Comparison of ENCODE assay signal across 8 mouse cellular contexts in the genomic region with DNA sequence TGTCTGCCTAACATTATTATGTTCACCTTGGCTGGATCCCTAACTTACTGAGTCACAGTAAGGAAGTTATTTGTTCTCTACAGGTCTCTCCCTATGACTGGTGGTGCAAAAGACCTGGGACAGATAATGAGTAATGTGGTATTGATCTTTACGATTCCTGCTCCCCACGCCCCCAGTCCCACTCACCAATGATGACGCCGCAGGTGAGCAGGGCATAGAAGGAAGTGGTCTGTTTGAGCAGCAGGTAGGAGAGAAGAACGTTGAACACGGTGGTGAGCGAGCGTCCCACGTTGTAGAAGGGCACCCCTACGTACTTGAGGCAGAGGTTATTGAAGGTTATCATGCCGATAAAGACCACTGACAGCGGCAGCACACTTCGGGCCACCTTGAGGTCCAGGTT. TPM values are rescaled to one million over a fixed set of nuclear protein-coding genes. Genes with fewer than 3 reads are reported as not detected.
DNase-seq lines count a peak whose midpoint lies in the region; ATAC-seq and TF ChIP-seq lines count a peak whose summit lies in the region.
"Had no signal": no experiment of that assay in that cellular context is flagged by ENCODE, and none has a peak within 500 bp of the region (broad histone marks: within the 10 kb centered on the region; RNA-seq: fewer than 3 reads in every experiment).

No protein-coding gene starts in this region.

- H3K27ac ChIP-seq in neural tube, embryonic 11.5 days (ENCODE audit: low read depth, low read length), result no peak overlapping the region
- no peak overlapping the region for H3K27ac ChIP-seq in forebrain, embryonic 12.5 days
- H3K27ac ChIP-seq in limb, embryonic 15.5 days, result no peak overlapping the region
- peak overlapping the region; percentile 81; the same call in 1 of the 2 replicates for H3K27ac ChIP-seq in stomach, postnatal 0 days (replicated peaks)

- H3K27me3 ChIP-seq in neural tube, embryonic 11.5 days (ENCODE audit: control insufficient read depth, insufficient read depth, low read length), result peaks cover 10% of the 10 kb centered on the region
- peaks cover 30% of the 10 kb centered on the region for H3K27me3 ChIP-seq in forebrain, embryonic 12.5 days
- peaks cover 23% of the 10 kb centered on the region for H3K27me3 ChIP-seq in limb, embryonic 15.5 days
- H3K27me3 ChIP-seq in stomach, postnatal 0 days (ENCODE audit: control insufficient read depth, insufficient read depth, low read length), result no peaks in the 10 kb centered on the region; the same call in 1 of the 2 replicates

- H3K4me2 ChIP-seq in neural tube, embryonic 11.5 days (ENCODE audit: low read depth), result peak overlapping the region; percentile 93
- peak overlapping the region; percentile 74 for H3K4me2 ChIP-seq in forebrain, embryonic 12.5 days
- H3K4me2 ChIP-seq in limb, embryonic 15.5 days, result peak overlapping the region; percentile 94
- peak overlapping the region; percentile 87 for H3K4me2 ChIP-seq in stomach, postnatal 0 days (replicated peaks; ENCODE audit: low read depth)

- peak overlapping the region; percentile 80 for H3K4me3 ChIP-seq in neural tube, embryonic 11.5 days (ENCODE audit: low read depth, low read length)
- H3K4me3 ChIP-seq in forebrain, embryonic 12.5 days (replicated peaks), result peak overlapping the region; percentile 75
- peak overlapping the region; percentile 82 for H3K4me3 ChIP-seq in limb, embryonic 15.5 days
- H3K4me3 ChIP-seq in stomach, postnatal 0 days (ENCODE audit: low read depth, low read length), result peak overlapping the region; percentile 79

- no peaks in the 10 kb centered on the region for H3K9me3 ChIP-seq in neural tube, embryonic 11.5 days (ENCODE audit: control insufficient read depth, low read length)
- H3K9me3 ChIP-seq in forebrain, embryonic 12.5 days, result no peaks in the 10 kb centered on the region
- no peaks in the 10 kb centered on the region for H3K9me3 ChIP-seq in limb, embryonic 15.5 days
- no peaks in the 10 kb centered on the region for H3K9me3 ChIP-seq in stomach, postnatal 0 days (ENCODE audit: control insufficient read depth, low read length)

- no peak for ATAC-seq in neural tube, embryonic 11.5 days (ENCODE audit: insufficient read depth, low FRiP score, low TSS enrichment)
- no peak for ATAC-seq in forebrain, embryonic 12.5 days (ENCODE audit: low FRiP score)
- ATAC-seq in limb, embryonic 15.5 days (ENCODE audit: insufficient number of reproducible peaks, low FRiP score, low TSS enrichment, low read depth), result no peak
- ATAC-seq in stomach, postnatal 0 days (ENCODE audit: low FRiP score, low TSS enrichment), result peak; percentile 49

- WGBS in neural tube, embryonic 11.5 days, result 67% methylated on average over 13 of the region's 13 CpGs
- 74% methylated on average over 13 of the region's 13 CpGs for WGBS in forebrain, embryonic 12.5 days
- WGBS in limb, embryonic 15.5 days, result 63% methylated on average over 13 of the region's 13 CpGs
- 45% methylated on average over 13 of the region's 13 CpGs for WGBS in stomach, postnatal 0 days

- H3K36me3 ChIP-seq in neural tube, embryonic 11.5 days (ENCODE audit: control insufficient read depth, insufficient read depth, low read length), result no peaks in the 10 kb centered on the region
- peaks cover 11% of the 10 kb centered on the region for H3K36me3 ChIP-seq in forebrain, embryonic 12.5 days (replicated peaks)
- H3K36me3 ChIP-seq in limb, embryonic 15.5 days, result peaks cover 17% of the 10 kb centered on the region
- H3K36me3 ChIP-seq in stomach, postnatal 0 days (ENCODE audit: control insufficient read depth, insufficient read depth, low read length), result 0 out of 2 replicates have a peak, but pooled peaks cover 4% of the 10 kb centered on the region

- H3K4me1 ChIP-seq in neural tube, embryonic 11.5 days (ENCODE audit: control insufficient read depth, insufficient read depth, low read length), result peaks cover 13% of the 10 kb centered on the region
- H3K4me1 ChIP-seq in forebrain, embryonic 12.5 days, result peaks cover 42% of the 10 kb centered on the region
- H3K4me1 ChIP-seq in limb, embryonic 15.5 days, result peaks cover 42% of the 10 kb centered on the region
- peaks cover 14% of the 10 kb centered on the region; the same call in 1 of the 2 replicates for H3K4me1 ChIP-seq in stomach, postnatal 0 days (replicated peaks; ENCODE audit: control insufficient read depth, insufficient read depth)

- DNase-seq in neural tube, embryonic 11.5 days (ENCODE audit: low spot score), result no peak
- no peak for DNase-seq in neural tube, embryonic 10.5 days (ENCODE audit: extremely low spot score, low spot score)
- DNase-seq in stomach, postnatal 0 days (ENCODE audit: low spot score), result peak; percentile 43
- no peak for DNase-seq in ovary, postnatal 14 days (ENCODE audit: low spot score)
- DNase-seq in layer of hippocampus, adult 11-12 months (ENCODE audit: low spot score), result no peak
- DNase-seq: cerebellum, adult 8-10 months had no signal

- H3K9ac ChIP-seq in neural tube, embryonic 11.5 days (ENCODE audit: low read length), result 0 out of 2 replicates have a peak overlapping the region, but pooled peaks have one; percentile 73
- peak overlapping the region; percentile 61 for H3K9ac ChIP-seq in forebrain, embryonic 12.5 days
- H3K9ac ChIP-seq in limb, embryonic 15.5 days, result peak overlapping the region; percentile 61; the same call in 1 of the 2 replicates
- peak overlapping the region; percentile 79 for H3K9ac ChIP-seq in stomach, postnatal 0 days (ENCODE audit: low read length)

- no peak for TF ChIP-seq CTCF in stomach, postnatal 0 days (IDR thresholded peaks at IDR 0.05; ENCODE audit: low read depth)

- TF ChIP-seq EP300 in stomach, postnatal 0 days (optimal IDR thresholded peaks at IDR 0.05), result no peak

RNA-seq across cellular contexts. Expression of a gene that starts 1.9 kb away (rescaled TPM):
- polyA plus RNA-seq in neural tube, embryonic 11.5 days (2014; fragmentation: Nextera tagmentation; extraction: Ambion mirVana), result 12.7 TPM in 2 replicates
- polyA plus RNA-seq in forebrain, embryonic 12.5 days (2016; fragmentation: Nextera tagmentation; extraction: Ambion mirVana), result 9.5 and 10.0 TPM in 2 replicates
- polyA plus RNA-seq in limb, embryonic 15.5 days (2015; fragmentation: Nextera tagmentation; extraction: Ambion mirVana), result 14.8 and 15.6 TPM in 2 replicates
- 35.8 and 41.7 TPM in 2 replicates for polyA plus RNA-seq in stomach, postnatal 0 days (2015; fragmentation: Nextera tagmentation; extraction: Ambion mirVana)

RNA-seq across cellular contexts. Expression of a gene that starts 24.6 kb away (rescaled TPM):
- polyA plus RNA-seq in neural tube, embryonic 11.5 days (2014; fragmentation: Nextera tagmentation; extraction: Ambion mirVana), result 21.4 and 22.3 TPM in 2 replicates
- polyA plus RNA-seq in forebrain, embryonic 12.5 days (2016; fragmentation: Nextera tagmentation; extraction: Ambion mirVana), result 29.1 and 31.2 TPM in 2 replicates
- 40.3 and 41.5 TPM in 2 replicates for polyA plus RNA-seq in limb, embryonic 15.5 days (2015; fragmentation: Nextera tagmentation; extraction: Ambion mirVana)
- polyA plus RNA-seq in stomach, postnatal 0 days (2015; fragmentation: Nextera tagmentation; extraction: Ambion mirVana), result 14.8 and 17.3 TPM in 2 replicates

RNA-seq across cellular contexts. Expression of a gene that starts 57.4 kb away (rescaled TPM):
- polyA plus RNA-seq in neural tube, embryonic 11.5 days (2014; fragmentation: Nextera tagmentation; extraction: Ambion mirVana), result 39.1 and 44.2 TPM in 2 replicates
- 83.2 and 83.5 TPM in 2 replicates for polyA plus RNA-seq in forebrain, embryonic 12.5 days (2016; fragmentation: Nextera tagmentation; extraction: Ambion mirVana)
- polyA plus RNA-seq in limb, embryonic 15.5 days (2015; fragmentation: Nextera tagmentation; extraction: Ambion mirVana), result 23.8 and 27.0 TPM in 2 replicates
- polyA plus RNA-seq in stomach, postnatal 0 days (2015; fragmentation: Nextera tagmentation; extraction: Ambion mirVana), result 10.3 and 12.5 TPM in 2 replicates
